Mouse (Mus musculus) adrenal gland, adult 8-10 months (tissue): ENCODE results near the gene Rab31. TPM values are rescaled to one million over a fixed set of nuclear protein-coding genes. Genes with fewer than 3 reads are reported as not detected.
"Not testable (repeated sequence)": the region's sequence is repeated elsewhere in the genome, so short reads cannot be mapped to it uniquely, and the experiment has no call there.

Experiments
- DNase-seq: peaks from one replicate; pipeline ENCODE4 v3.0.0; 2022
- total RNA-seq, 4 experiments: library from RNA; stranded (reverse); gene quantifications; 2 replicates each; pipeline ENCODE4 v1.2.4; 2022

The Rab31 gene
- total RNA-seq, 4 experiments from 2014 or later, result 42.4 to 60.1 (median 50.4) TPM

GRCm38 (mm10) chr17:65662662-65663061, 109.9 kb downstream of the Rab31 start:
- no peak for DNase-seq

- DNase-seq, result no peak
Measured at GRCm38 (mm10) chr17:65658416-65658815, 114.1 kb downstream of the Rab31 start.

- no peak for DNase-seq
Measured at GRCm38 (mm10) chr17:65657958-65658357, 114.6 kb downstream of the Rab31 start.

GRCm38 (mm10) chr17:65656731-65657130, 115.8 kb downstream of the Rab31 start:
- DNase-seq, result no peak

- DNase-seq, result no peak
Measured at GRCm38 (mm10) chr17:65656076-65656475, 116.5 kb downstream of the Rab31 start.

GRCm38 (mm10) chr17:65655608-65656007, 116.9 kb downstream of the Rab31 start:
- DNase-seq, result no peak

GRCm38 (mm10) chr17:65650598-65650997, 122.0 kb downstream of the Rab31 start:
- no peak for DNase-seq

- DNase-seq, result peak; percentile 41
Measured at GRCm38 (mm10) chr17:65649175-65649493, 123.4 kb downstream of the Rab31 start.

GRCm38 (mm10) chr17:65648371-65649174, 124.0 kb downstream of the Rab31 start:
- peak; percentile 86 for DNase-seq

GRCm38 (mm10) chr17:65647961-65648360, 124.6 kb downstream of the Rab31 start:
- no peak for DNase-seq

- peak; percentile 89 for DNase-seq
Measured at GRCm38 (mm10) chr17:65647226-65647625, 125.3 kb downstream of the Rab31 start.

GRCm38 (mm10) chr17:65643579-65643978, 129.0 kb downstream of the Rab31 start:
- DNase-seq, result no peak

GRCm38 (mm10) chr17:65643051-65643521, 129.5 kb downstream of the Rab31 start:
- DNase-seq, result no peak

- DNase-seq, result no peak
Measured at GRCm38 (mm10) chr17:65642578-65642991, 130.0 kb downstream of the Rab31 start.

GRCm38 (mm10) chr17:65641734-65642218, 130.8 kb downstream of the Rab31 start, which contains the start of gene Txndc2:
Gene Txndc2, minus strand, starts transcription at chr17:65642168.
- no peak for DNase-seq

- no peak for DNase-seq
Measured at GRCm38 (mm10) chr17:65639144-65639543, 133.4 kb downstream of the Rab31 start.

- no peak for DNase-seq
Measured at GRCm38 (mm10) chr17:65635715-65636360, 136.7 kb downstream of the Rab31 start.

GRCm38 (mm10) chr17:65629943-65630342, 142.6 kb downstream of the Rab31 start:
- DNase-seq, result no peak

- not testable (repeated sequence) for DNase-seq
Measured at GRCm38 (mm10) chr17:65628823-65629532, 143.6 kb downstream of the Rab31 start.

- no peak for DNase-seq
Measured at GRCm38 (mm10) chr17:65626301-65626700, 146.3 kb downstream of the Rab31 start.

- no peak for DNase-seq
Measured at GRCm38 (mm10) chr17:65625563-65625962, 147.0 kb downstream of the Rab31 start.

- DNase-seq, result no peak
Measured at GRCm38 (mm10) chr17:65623130-65623529, 149.4 kb downstream of the Rab31 start.

GRCm38 (mm10) chr17:65618431-65618830, 154.1 kb downstream of the Rab31 start:
- no peak for DNase-seq
